Mouse (Mus musculus): ENCODE results near the gene Ttc19. TPM values are rescaled to one million over a fixed set of nuclear protein-coding genes. Genes with fewer than 3 reads are reported as not detected.
"Not testable (repeated sequence)": the region's sequence is repeated elsewhere in the genome, so short reads cannot be mapped to it uniquely, and the experiment has no call there.

The Ttc19 gene
- total and polyA plus RNA-seq, 2 experiments from 2014 or later: 47.5 to 49.1 TPM

GRCm38 (mm10) chr11:62351948-62352347 is 70.7 kb downstream of the Ttc19 start:
- H3K4me3 ChIP-seq (ENCODE audit: low read depth, low read length): no peak overlapping the region
- no peak overlapping the region for H3K27ac ChIP-seq (ENCODE audit: low read depth, low read length)
- no peak overlapping the region for H3K4me2 ChIP-seq (ENCODE audit: low read depth, low read length, poor library complexity, severe bottlenecking)
- H3K9ac ChIP-seq (replicated peaks; ENCODE audit: low read length, poor library complexity, severe bottlenecking): no peak overlapping the region
- no peak for DNase-seq (ENCODE audit: low spot score)
- no peak for ATAC-seq (ENCODE audit: low FRiP score)
- no peak for TF ChIP-seq CTCF (IDR thresholded peaks at IDR 0.05)
- H3K36me3 ChIP-seq (ENCODE audit: insufficient read depth, low read length): peaks cover 38% of the 10 kb centered on the region
- no peaks in the 10 kb centered on the region for H3K9me3 ChIP-seq (ENCODE audit: low read length)
- H3K27me3 ChIP-seq (ENCODE audit: insufficient read depth, low read length): no peaks in the 10 kb centered on the region
- no peaks in the 10 kb centered on the region for H3K4me1 ChIP-seq (ENCODE audit: insufficient read depth, low read length)
- WGBS: 90% methylated on average over 4 of the region's 4 CpGs

GRCm38 (mm10) chr11:62355216-62355615 is 73.9 kb downstream of the Ttc19 start:
- Histone ChIP-seq H3K4me1 (ENCODE audit: insufficient read depth, low read length) (no peaks in the 10 kb centered on the region), H3K36me3 (ENCODE audit: insufficient read depth, low read length) (peaks cover 26% of the 10 kb centered on the region), H3K4me3 (ENCODE audit: low read depth, low read length) (no peak overlapping the region), H3K27ac (ENCODE audit: low read depth, low read length) (no peak overlapping the region), H3K4me2 (ENCODE audit: low read depth, low read length, poor library complexity, severe bottlenecking) (no peak overlapping the region), H3K9me3 (ENCODE audit: low read length) (no peaks in the 10 kb centered on the region), H3K27me3 (ENCODE audit: insufficient read depth, low read length) (no peaks in the 10 kb centered on the region), H3K9ac (replicated peaks; ENCODE audit: low read length, poor library complexity, severe bottlenecking) (no peak overlapping the region)
- ATAC-seq (ENCODE audit: low FRiP score): no peak
- DNase-seq (ENCODE audit: low spot score): no peak
- WGBS: 96% methylated on average over 2 of the region's 2 CpGs
- TF ChIP-seq CTCF (IDR thresholded peaks at IDR 0.05): no peak

- WGBS: 95% methylated on average over 6 of the region's 6 CpGs
- Histone ChIP-seq H3K27me3 (ENCODE audit: insufficient read depth, low read length) (no peaks in the 10 kb centered on the region), H3K36me3 (ENCODE audit: insufficient read depth, low read length) (peaks cover 16% of the 10 kb centered on the region), H3K9ac (replicated peaks; ENCODE audit: low read length, poor library complexity, severe bottlenecking) (no peak overlapping the region), H3K27ac (ENCODE audit: low read depth, low read length) (no peak overlapping the region), H3K4me1 (ENCODE audit: insufficient read depth, low read length) (no peaks in the 10 kb centered on the region), H3K4me2 (ENCODE audit: low read depth, low read length, poor library complexity, severe bottlenecking) (no peak overlapping the region), H3K9me3 (ENCODE audit: low read length) (no peaks in the 10 kb centered on the region), H3K4me3 (ENCODE audit: low read depth, low read length) (no peak overlapping the region)
- no peak for ATAC-seq (ENCODE audit: low FRiP score)
- no peak for TF ChIP-seq CTCF (IDR thresholded peaks at IDR 0.05)
- no peak for DNase-seq (ENCODE audit: low spot score)
These were observed 85.6 kb downstream of the Ttc19 start for GRCm38 (mm10) chr11:62366879-62367278.

- no peak overlapping the region for H3K9ac ChIP-seq (replicated peaks; ENCODE audit: low read length, poor library complexity, severe bottlenecking)
These were observed 88.7 kb downstream of the Ttc19 start for GRCm38 (mm10) chr11:62369924-62370323.

GRCm38 (mm10) chr11:62371776-62372175 is 90.5 kb downstream of the Ttc19 start:
- H3K9ac ChIP-seq (replicated peaks; ENCODE audit: low read length, poor library complexity, severe bottlenecking): no peak overlapping the region
- H3K4me3 ChIP-seq (ENCODE audit: low read depth, low read length): no peak overlapping the region
- no peaks in the 10 kb centered on the region for H3K9me3 ChIP-seq (ENCODE audit: low read length)
- no peaks in the 10 kb centered on the region for H3K4me1 ChIP-seq (ENCODE audit: insufficient read depth, low read length)
- H3K27me3 ChIP-seq (ENCODE audit: insufficient read depth, low read length): no peaks in the 10 kb centered on the region
- WGBS: 76% methylated on average over 2 of the region's 2 CpGs
- no peak for TF ChIP-seq CTCF (IDR thresholded peaks at IDR 0.05)
- peaks cover 27% of the 10 kb centered on the region for H3K36me3 ChIP-seq (ENCODE audit: insufficient read depth, low read length)
- no peak overlapping the region for H3K4me2 ChIP-seq (ENCODE audit: low read depth, low read length, poor library complexity, severe bottlenecking)
- ATAC-seq (ENCODE audit: low FRiP score): no peak
- no peak overlapping the region for H3K27ac ChIP-seq (ENCODE audit: low read depth, low read length)
- no peak for DNase-seq (ENCODE audit: low spot score)

More at GRCm38 (mm10) chr11:62369924-62370323, 88.7 kb downstream of the Ttc19 start:
- H3K27ac ChIP-seq (ENCODE audit: low read depth, low read length): no peak overlapping the region
- DNase-seq (ENCODE audit: low spot score) (no peak), ATAC-seq (ENCODE audit: low FRiP score) (no peak)
- H3K36me3 ChIP-seq (ENCODE audit: insufficient read depth, low read length): peaks cover 28% of the 10 kb centered on the region
- H3K4me3 ChIP-seq (ENCODE audit: low read depth, low read length): no peak overlapping the region
- no peak for TF ChIP-seq CTCF (IDR thresholded peaks at IDR 0.05)
- no peaks in the 10 kb centered on the region for H3K4me1 ChIP-seq (ENCODE audit: insufficient read depth, low read length)
- H3K9me3 ChIP-seq (ENCODE audit: low read length): no peaks in the 10 kb centered on the region
- no peaks in the 10 kb centered on the region for H3K27me3 ChIP-seq (ENCODE audit: insufficient read depth, low read length)
- H3K4me2 ChIP-seq (ENCODE audit: low read depth, low read length, poor library complexity, severe bottlenecking): no peak overlapping the region

- 87% methylated on average over 6 of the region's 6 CpGs for WGBS
These were observed 96.1 kb downstream of the Ttc19 start for GRCm38 (mm10) chr11:62377202-62377851.

More at GRCm38 (mm10) chr11:62377202-62377851, 96.1 kb downstream of the Ttc19 start:
- H3K4me3 ChIP-seq (ENCODE audit: low read depth, low read length); DNase-seq (ENCODE audit: low spot score); H3K27ac ChIP-seq (ENCODE audit: low read depth, low read length); H3K4me2 ChIP-seq (ENCODE audit: low read depth, low read length, poor library complexity, severe bottlenecking); H3K9me3 ChIP-seq (ENCODE audit: low read length); H3K9ac ChIP-seq (replicated peaks; ENCODE audit: low read length, poor library complexity, severe bottlenecking); ATAC-seq (ENCODE audit: low FRiP score); H3K4me1 ChIP-seq (ENCODE audit: insufficient read depth, low read length); H3K27me3 ChIP-seq (ENCODE audit: insufficient read depth, low read length): not testable (repeated sequence)
- TF ChIP-seq CTCF (IDR thresholded peaks at IDR 0.05): peak; percentile 35
- H3K36me3 ChIP-seq (ENCODE audit: insufficient read depth, low read length): peaks cover 28% of the 10 kb centered on the region

Other genes with a start within 250 kb of the Ttc19 start
- 5.9 and 6.0 TPM in 2 replicates for gene Adora2b, start 32.5 kb upstream of the Ttc19 start, total RNA-seq (2014; rRNA removed)
- gene Adora2b, start 32.5 kb upstream of the Ttc19 start, polyA plus RNA-seq (2015; fragmentation: Nextera tagmentation; extraction: Ambion mirVana): 5.8 and 7.7 TPM in 2 replicates
- gene Zswim7, start 98 bp upstream of the Ttc19 start, total RNA-seq (2014; rRNA removed): 8.4 and 12.2 TPM in 2 replicates
- 23.8 and 24.8 TPM in 2 replicates for gene Zswim7, start 98 bp upstream of the Ttc19 start, polyA plus RNA-seq (2015; fragmentation: Nextera tagmentation; extraction: Ambion mirVana)
- gene Pigl, start 177.0 kb downstream of the Ttc19 start, total RNA-seq (2014; rRNA removed): 6.7 and 7.5 TPM in 2 replicates
- gene Pigl, start 177.0 kb downstream of the Ttc19 start, polyA plus RNA-seq (2015; fragmentation: Nextera tagmentation; extraction: Ambion mirVana): 8.0 and 8.2 TPM in 2 replicates
- gene Ncor1, start 177.1 kb downstream of the Ttc19 start, total RNA-seq (2014; rRNA removed): 128 and 135 TPM in 2 replicates
- gene Ncor1, start 177.1 kb downstream of the Ttc19 start, polyA plus RNA-seq (2015; fragmentation: Nextera tagmentation; extraction: Ambion mirVana): 131 and 152 TPM in 2 replicates

Data from midbrain, postnatal 0 days (tissue).